Mouse (Mus musculus) heart, postnatal 0 days (tissue): ENCODE data around the gene Elovl1.

Experiments
- CTCF ChIP-seq: IDR thresholded peaks from 2 replicates; pipeline ENCODE4 v1.5.1; 2016; ENCODE audit warnings: antibody characterized with exemption, control low read depth, low read depth
- EP300 ChIP-seq: IDR thresholded peaks from 2 replicates; pipeline ENCODE4 v1.6.1; 2016; ENCODE audit warnings: antibody characterized with exemption, low read depth

DNA sequence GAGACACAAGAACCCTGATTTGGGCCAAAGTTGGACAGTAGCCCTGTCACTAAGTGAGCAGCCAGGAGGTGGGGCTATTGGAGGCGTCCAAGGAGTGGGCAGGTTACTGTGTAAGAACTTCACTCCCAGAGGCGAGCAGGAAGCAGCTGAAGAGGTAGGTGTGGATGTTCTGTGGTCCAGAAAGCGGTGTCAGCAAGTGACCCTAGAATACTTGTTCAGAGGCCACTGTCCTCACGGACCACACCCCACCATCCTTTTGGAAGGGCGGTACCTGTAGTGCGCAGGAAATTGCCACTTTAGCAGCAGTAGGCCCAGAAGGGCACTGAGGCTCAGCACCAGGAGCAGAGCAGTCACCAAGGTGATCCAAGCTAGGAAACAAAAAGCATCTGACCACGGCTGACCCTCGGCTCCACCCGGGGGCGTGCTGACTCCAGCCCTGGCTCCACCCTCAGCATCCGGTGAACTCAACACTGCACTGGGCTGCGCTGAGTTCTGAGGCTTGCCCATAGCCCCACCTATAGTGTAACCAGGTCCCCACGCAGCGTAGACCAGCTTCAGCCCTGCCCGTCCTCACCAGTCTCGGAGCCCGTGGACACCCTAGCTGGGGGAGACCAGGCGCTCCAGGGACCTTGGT is 18.0 kb downstream of the Elovl1 start:
- TF ChIP-seq CTCF (no peak), EP300 (no peak)
